Mouse (Mus musculus) testis, adult 2 months (tissue): ENCODE results near the gene Pax6.

Experiments used
- CTCF ChIP-seq: fragments of 200-500 bp; IDR thresholded peaks from 2 replicates; pipeline ENCODE4 v1.5.1; 2012; ENCODE audit warnings: low read depth, mild to moderate bottlenecking, inconsistent platforms, low read length, moderate library complexity; ENCODE audit not compliant: control insufficient read depth, insufficient read depth, insufficient replicate concordance
- POLR2A ChIP-seq: fragments of 200-500 bp; IDR thresholded peaks from 2 replicates; pipeline ENCODE4 v1.6.1; 2012; ENCODE audit warnings: low read depth, mild to moderate bottlenecking, inconsistent platforms, low read length, moderate library complexity; ENCODE audit not compliant: control insufficient read depth

DNA sequence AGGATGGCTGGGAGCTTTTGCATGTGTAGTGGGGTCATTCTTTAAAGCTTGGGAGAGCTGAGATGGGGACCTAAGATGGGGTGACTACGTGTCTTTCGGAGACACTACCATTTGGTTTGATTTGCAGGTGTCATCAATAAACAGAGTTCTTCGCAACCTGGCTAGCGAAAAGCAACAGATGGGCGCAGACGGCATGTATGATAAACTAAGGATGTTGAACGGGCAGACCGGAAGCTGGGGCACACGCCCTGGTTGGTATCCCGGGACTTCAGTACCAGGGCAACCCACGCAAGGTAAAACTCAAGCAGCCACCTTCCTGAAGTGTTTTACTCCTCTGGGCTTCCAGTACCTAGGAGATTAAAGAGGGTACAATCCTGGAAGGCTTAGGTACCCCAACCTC lies 17.0 kb downstream of the Pax6 start:
- TF ChIP-seq CTCF (no peak), POLR2A (no peak)
